Mouse (Mus musculus) activated CD4-positive, CD25-positive, alpha-beta regulatory T cell, adult 4 months (primary cell): Measurements from ENCODE around the gene Rras. TPM values are rescaled to one million over a fixed set of nuclear protein-coding genes. Genes with fewer than 3 reads are reported as not detected.

ENCODE experiments used
- ATAC-seq: one replicate; pipeline ENCODE4 v1.8.0; 2017
- polyA plus RNA-seq, 2 experiments: library from polyadenylated mRNA; unstranded; fragments of 100-300 nt; shearing (Covaris generic); gene quantifications; one replicate each; pipeline ENCODE4 v1.2.1; 2017

Rras gene
- polyA plus RNA-seq, 2 experiments from 2014 or later, result 4.5 to 6.1 TPM

GRCm38 (mm10) chr7:45027761-45028160 lies 10.0 kb downstream of the Rras start:
- no peak for ATAC-seq

GRCm38 (mm10) chr7:45028351-45028750 lies 10.6 kb downstream of the Rras start:
- no peak for ATAC-seq

GRCm38 (mm10) chr7:45029995-45030394 lies 12.2 kb downstream of the Rras start:
- no peak for ATAC-seq

- ATAC-seq, result no peak
Observed at GRCm38 (mm10) chr7:45030857-45031256, 13.1 kb downstream of the Rras start.

- ATAC-seq, result no peak
Observed at GRCm38 (mm10) chr7:45033722-45034359, 16.1 kb downstream of the Rras start.

GRCm38 (mm10) chr7:45035631-45036030 lies 17.9 kb downstream of the Rras start:
- ATAC-seq, result no peak

- ATAC-seq, result no peak
Observed at GRCm38 (mm10) chr7:45036702-45037101, 18.9 kb downstream of the Rras start.

GRCm38 (mm10) chr7:45037720-45038361 lies 20.1 kb downstream of the Rras start:
- peak; percentile 65 for ATAC-seq

- no peak for ATAC-seq
Observed at GRCm38 (mm10) chr7:45038411-45038810, 20.6 kb downstream of the Rras start.

- ATAC-seq, result no peak
Observed at GRCm38 (mm10) chr7:45040851-45041250, 23.1 kb downstream of the Rras start.

- no peak for ATAC-seq
Observed at GRCm38 (mm10) chr7:45043307-45043706, 25.5 kb downstream of the Rras start.

GRCm38 (mm10) chr7:45045741-45046140 lies 28.0 kb downstream of the Rras start:
- ATAC-seq, result no peak

- ATAC-seq, result no peak
Observed at GRCm38 (mm10) chr7:45046853-45047350, 29.1 kb downstream of the Rras start.

GRCm38 (mm10) chr7:45047491-45047890 lies 29.7 kb downstream of the Rras start:
- no peak for ATAC-seq

GRCm38 (mm10) chr7:45048001-45048890 lies 30.5 kb downstream of the Rras start:
- ATAC-seq, result no peak

- ATAC-seq, result no peak
Observed at GRCm38 (mm10) chr7:45048923-45049657, 31.3 kb downstream of the Rras start.

- ATAC-seq, result no peak
Observed at GRCm38 (mm10) chr7:45050945-45051600, 33.3 kb downstream of the Rras start.

- ATAC-seq, result no peak
Observed at GRCm38 (mm10) chr7:45051601-45051974, 33.8 kb downstream of the Rras start.

- no peak for ATAC-seq
Observed at GRCm38 (mm10) chr7:45052181-45052861, 34.6 kb downstream of the Rras start.

GRCm38 (mm10) chr7:45052862-45053116 lies 35.0 kb downstream of the Rras start, which contains the start of gene Prr12:
Gene Prr12 (minus strand): TSS chr7:45052881.
- no peak for ATAC-seq

GRCm38 (mm10) chr7:45053117-45053930 lies 35.6 kb downstream of the Rras start:
- peak; percentile 45 for ATAC-seq
